Mouse (Mus musculus): Measurements from ENCODE around the gene Tnfrsf11a. TPM values are rescaled to one million over a fixed set of nuclear protein-coding genes. Genes with fewer than 3 reads are reported as not detected.

Tnfrsf11a gene
- 3.1 and 3.9 TPM in 2 replicates for polyA plus RNA-seq (2012; rRNA removed)

- Histone ChIP-seq H3K36me3 (ENCODE audit: control insufficient read depth, insufficient read depth, low read length) (no peaks in the 10 kb centered on the region), H3K4me1 (ENCODE audit: control insufficient read depth, insufficient read depth, insufficient read length) (peaks cover 7% of the 10 kb centered on the region), H3K4me3 (ENCODE audit: extremely low read depth, insufficient read depth, insufficient read length) (peak within 1 kb of the TSS; percentile 55), H3K27me3 (ENCODE audit: control insufficient read depth, insufficient read depth, low read length) (peaks cover 3% of the 10 kb centered on the region), H3K27ac (ENCODE audit: insufficient read depth, low read length) (no peak within 1 kb of the TSS)
- WGBS = 4% methylated on average over 77 of the region's 77 CpGs
- DNase-seq (ENCODE audit: low read depth in 1 of 2, low spot score in 2 of 2) = peak in 1 of 2 experiments; percentile 23
- no peak; the same call in 1 of the 2 replicates for TF ChIP-seq CTCF (IDR thresholded peaks at IDR 0.05; ENCODE audit: extremely low read depth, insufficient read depth, insufficient read length, insufficient replicate concordance)
- TF ChIP-seq POLR2A (IDR thresholded peaks at IDR 0.05; ENCODE audit: low read depth, low read length) = no peak
Observed at GRCm38 (mm10) chr1:105780457-105781364, at the start of gene Tnfrsf11a. Gene Tnfrsf11a, plus strand, starts transcription at chr1:105780718.

GRCm38 (mm10) chr1:105735318-105735717 is 45.2 kb upstream of the Tnfrsf11a start:
- no peak overlapping the region for H3K27ac ChIP-seq (ENCODE audit: insufficient read depth, low read length)
- no peaks in the 10 kb centered on the region for H3K27me3 ChIP-seq (ENCODE audit: control insufficient read depth, insufficient read depth, low read length)
- H3K36me3 ChIP-seq (ENCODE audit: control insufficient read depth, insufficient read depth, low read length) = peaks cover 12% of the 10 kb centered on the region
- H3K4me1 ChIP-seq (ENCODE audit: control insufficient read depth, insufficient read depth, insufficient read length) = no peaks in the 10 kb centered on the region
- H3K4me3 ChIP-seq (ENCODE audit: extremely low read depth, insufficient read depth, insufficient read length) = no peak overlapping the region
- no peak for DNase-seq (ENCODE audit: low read depth in 1 of 2, low spot score in 2 of 2)
- TF ChIP-seq CTCF (IDR thresholded peaks at IDR 0.05; ENCODE audit: extremely low read depth, insufficient read depth, insufficient read length, insufficient replicate concordance) = no peak
- TF ChIP-seq POLR2A (IDR thresholded peaks at IDR 0.05; ENCODE audit: low read depth, low read length) = no peak
- 88% methylated on average over 3 of the region's 3 CpGs for WGBS

- no peaks in the 10 kb centered on the region for H3K4me1 ChIP-seq (ENCODE audit: control insufficient read depth, insufficient read depth, insufficient read length)
- H3K27ac ChIP-seq (ENCODE audit: insufficient read depth, low read length) = no peak overlapping the region
- H3K36me3 ChIP-seq (ENCODE audit: control insufficient read depth, insufficient read depth, low read length) = peaks cover 21% of the 10 kb centered on the region
- H3K27me3 ChIP-seq (ENCODE audit: control insufficient read depth, insufficient read depth, low read length) = no peaks in the 10 kb centered on the region
- DNase-seq (ENCODE audit: low read depth in 1 of 2, low spot score in 2 of 2) = no peak
- no peak for TF ChIP-seq CTCF (IDR thresholded peaks at IDR 0.05; ENCODE audit: extremely low read depth, insufficient read depth, insufficient read length, insufficient replicate concordance)
- TF ChIP-seq POLR2A (IDR thresholded peaks at IDR 0.05; ENCODE audit: low read depth, low read length) = no peak
- no peak overlapping the region for H3K4me3 ChIP-seq (ENCODE audit: extremely low read depth, insufficient read depth, insufficient read length)
- WGBS = 96% methylated on average over 6 of the region's 6 CpGs
Observed at GRCm38 (mm10) chr1:105738334-105738733, 42.2 kb upstream of the Tnfrsf11a start.

GRCm38 (mm10) chr1:105739493-105739892 is 41.0 kb upstream of the Tnfrsf11a start:
- no peak for TF ChIP-seq POLR2A (IDR thresholded peaks at IDR 0.05; ENCODE audit: low read depth, low read length)
- Histone ChIP-seq H3K4me1 (ENCODE audit: control insufficient read depth, insufficient read depth, insufficient read length) (no peaks in the 10 kb centered on the region), H3K4me3 (ENCODE audit: extremely low read depth, insufficient read depth, insufficient read length) (no peak overlapping the region), H3K36me3 (ENCODE audit: control insufficient read depth, insufficient read depth, low read length) (peaks cover 27% of the 10 kb centered on the region), H3K27me3 (ENCODE audit: control insufficient read depth, insufficient read depth, low read length) (no peaks in the 10 kb centered on the region), H3K27ac (ENCODE audit: insufficient read depth, low read length) (no peak overlapping the region)
- no peak for DNase-seq (ENCODE audit: low read depth in 1 of 2, low spot score in 2 of 2)

GRCm38 (mm10) chr1:105742481-105742880 is 38.0 kb upstream of the Tnfrsf11a start:
- Histone ChIP-seq H3K36me3 (ENCODE audit: control insufficient read depth, insufficient read depth, low read length) (peaks cover 29% of the 10 kb centered on the region), H3K27me3 (ENCODE audit: control insufficient read depth, insufficient read depth, low read length) (no peaks in the 10 kb centered on the region), H3K4me1 (ENCODE audit: control insufficient read depth, insufficient read depth, insufficient read length) (no peaks in the 10 kb centered on the region), H3K4me3 (ENCODE audit: extremely low read depth, insufficient read depth, insufficient read length) (no peak overlapping the region), H3K27ac (ENCODE audit: insufficient read depth, low read length) (no peak overlapping the region)
- no peak for TF ChIP-seq CTCF (IDR thresholded peaks at IDR 0.05; ENCODE audit: extremely low read depth, insufficient read depth, insufficient read length, insufficient replicate concordance)
- no peak for TF ChIP-seq POLR2A (IDR thresholded peaks at IDR 0.05; ENCODE audit: low read depth, low read length)
- WGBS = 91% methylated on average over 1 of the region's 1 CpGs
- DNase-seq (ENCODE audit: low read depth in 1 of 2, low spot score in 2 of 2) = no peak

- Histone ChIP-seq H3K27ac (ENCODE audit: insufficient read depth, low read length) (no peak overlapping the region), H3K36me3 (ENCODE audit: control insufficient read depth, insufficient read depth, low read length) (peaks cover 28% of the 10 kb centered on the region), H3K4me3 (ENCODE audit: extremely low read depth, insufficient read depth, insufficient read length) (no peak overlapping the region), H3K27me3 (ENCODE audit: control insufficient read depth, insufficient read depth, low read length) (no peaks in the 10 kb centered on the region), H3K4me1 (ENCODE audit: control insufficient read depth, insufficient read depth, insufficient read length) (no peaks in the 10 kb centered on the region)
- DNase-seq (ENCODE audit: low read depth in 1 of 2, low spot score in 2 of 2) = no peak
- no peak for TF ChIP-seq POLR2A (IDR thresholded peaks at IDR 0.05; ENCODE audit: low read depth, low read length)
- TF ChIP-seq CTCF (IDR thresholded peaks at IDR 0.05; ENCODE audit: extremely low read depth, insufficient read depth, insufficient read length, insufficient replicate concordance) = no peak
- WGBS = 17% methylated on average over 1 of the region's 1 CpGs
Observed at GRCm38 (mm10) chr1:105746444-105746843, 34.1 kb upstream of the Tnfrsf11a start.
